Mouse (Mus musculus) limb, embryonic 12.5 days (tissue): Measurements from ENCODE around the gene Rfpl4. TPM values are rescaled to one million over a fixed set of nuclear protein-coding genes. Genes with fewer than 3 reads are reported as not detected.
"Not testable (repeated sequence)": the region's sequence is repeated elsewhere in the genome, so short reads cannot be mapped to it uniquely, and the experiment has no call there.

Experiments used
- ATAC-seq: fragments of 200-750 bp; cut with Nextera tagmentation; 2 replicates; pipeline ENCODE4 v1.8.0; 2017; ENCODE audit warnings: low read depth, moderate TSS enrichment; ENCODE audit not compliant: insufficient number of reproducible peaks, insufficient read depth, low FRiP score, low TSS enrichment
- H3K27ac ChIP-seq: fragments of 300-500 bp; sonication (generic); 2 replicates; pipeline ENCODE4 v1.5.1; 2016; ENCODE audit warnings: mild to moderate bottlenecking, moderate library complexity
- H3K27me3 ChIP-seq: fragments of 300-500 bp; sonication (generic); 2 replicates; pipeline ENCODE4 v1.6.1; 2016; ENCODE audit warnings: mild to moderate bottlenecking, moderate library complexity
- H3K36me3 ChIP-seq: fragments of 300-500 bp; sonication (generic); 2 replicates; pipeline ENCODE4 v1.6.1; 2016; ENCODE audit warnings: mild to moderate bottlenecking, moderate library complexity
- H3K4me1 ChIP-seq: fragments of 300-500 bp; sonication (generic); replicated peaks from 2 replicates; pipeline ENCODE4 v1.6.1; 2016
- H3K4me2 ChIP-seq: fragments of 300-500 bp; sonication (generic); 2 replicates; pipeline ENCODE4 v1.6.1; 2016; ENCODE audit warnings: mild to moderate bottlenecking, moderate library complexity
- H3K4me3 ChIP-seq: fragments of 300-500 bp; sonication (generic); replicated peaks from 2 replicates; pipeline ENCODE4 v1.5.1; 2016; ENCODE audit warnings: mild to moderate bottlenecking
- H3K9ac ChIP-seq: fragments of 300-500 bp; sonication (generic); replicated peaks from 2 replicates; pipeline ENCODE4 v1.6.1; 2016; ENCODE audit warnings: mild to moderate bottlenecking, moderate library complexity
- H3K9me3 ChIP-seq: fragments of 300-500 bp; sonication (generic); 2 replicates; pipeline ENCODE4 v1.6.1; 2016; ENCODE audit warnings: mild to moderate bottlenecking, moderate library complexity
- WGBS: fragments of 180-500 bp; shearing (Covaris S2); methylation state at CpG from one replicate; pipeline ENCODE4 v1.1.7; 2016; 5-methylcytosine and 5-hydroxymethylcytosine counted together
- polyA plus RNA-seq: library from polyadenylated mRNA; unstranded; fragments of >200 nt; fragmentation: Nextera tagmentation; extraction: Ambion mirVana; gene quantifications from 2 replicates; pipeline ENCODE4 v1.2.1, GENCODE M21; 2016

Gene Rfpl4
- 0.14 TPM in 1 of 2 replicates, not detected in the other for polyA plus RNA-seq

DNA sequence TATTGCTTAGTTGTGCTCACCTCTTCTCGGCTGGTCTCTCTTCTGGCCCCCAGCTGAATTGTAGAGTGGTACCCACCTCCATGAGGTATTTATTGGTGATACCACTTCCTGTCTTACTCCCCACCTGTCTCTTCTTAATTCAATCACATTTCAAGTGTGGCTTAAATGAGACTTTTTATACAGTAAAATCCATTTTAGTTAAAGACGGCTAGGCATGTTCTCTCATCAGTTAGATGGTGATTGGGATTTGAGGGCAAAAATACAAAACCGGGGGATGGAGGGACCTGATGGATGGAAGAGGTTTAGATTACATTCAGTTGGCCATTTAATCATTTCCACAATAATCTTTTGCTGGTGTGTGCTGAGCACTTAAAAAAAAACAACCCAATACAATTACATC lies at the start of gene Rfpl4:
Gene Rfpl4, minus strand, starts transcription at position 101 of the 400 bp plus-strand sequence.
- H3K9ac ChIP-seq, result no peak within 1 kb of the TSS
- no peak within 1 kb of the TSS for H3K4me2 ChIP-seq
- H3K9me3 ChIP-seq, result no peaks in the 10 kb centered on the region
- H3K4me1 ChIP-seq, result no peaks in the 10 kb centered on the region
- no peaks in the 10 kb centered on the region for H3K27me3 ChIP-seq
- no peak within 1 kb of the TSS for H3K4me3 ChIP-seq
- H3K36me3 ChIP-seq, result no peaks in the 10 kb centered on the region
- no peak within 1 kb of the TSS for H3K27ac ChIP-seq
- WGBS, result 81% methylated on average over 3 of the region's 3 CpGs
- no peak for ATAC-seq

DNA sequence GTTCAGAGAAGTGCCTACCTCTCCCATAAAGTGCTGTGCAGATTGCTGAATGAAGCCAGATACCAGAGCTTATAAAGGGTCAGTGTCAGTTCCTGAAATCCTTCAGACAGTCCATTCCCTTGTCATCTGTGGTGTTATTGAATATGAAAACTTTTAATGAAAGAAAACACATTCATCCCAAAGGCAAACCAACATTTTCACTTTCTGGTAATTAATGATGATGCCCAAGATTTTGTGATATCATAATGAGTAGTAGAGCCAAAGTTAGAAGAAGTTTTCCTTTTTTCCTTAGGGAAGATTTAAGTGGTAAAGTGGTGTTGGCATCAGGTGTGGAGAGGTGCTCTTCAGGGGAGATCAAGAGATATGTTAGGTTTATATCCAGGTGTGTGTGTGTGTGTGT lies 32.8 kb upstream of the Rfpl4 start, which contains the start of gene Vmn1r55:
Gene Vmn1r55, minus strand, starts transcription at position 101 of the 400 bp plus-strand sequence.
- H3K9ac ChIP-seq, ATAC-seq, H3K4me1 ChIP-seq, H3K9me3 ChIP-seq, H3K4me3 ChIP-seq, H3K27ac ChIP-seq, H3K36me3 ChIP-seq, H3K27me3 ChIP-seq, H3K4me2 ChIP-seq: not testable (repeated sequence)

DNA sequence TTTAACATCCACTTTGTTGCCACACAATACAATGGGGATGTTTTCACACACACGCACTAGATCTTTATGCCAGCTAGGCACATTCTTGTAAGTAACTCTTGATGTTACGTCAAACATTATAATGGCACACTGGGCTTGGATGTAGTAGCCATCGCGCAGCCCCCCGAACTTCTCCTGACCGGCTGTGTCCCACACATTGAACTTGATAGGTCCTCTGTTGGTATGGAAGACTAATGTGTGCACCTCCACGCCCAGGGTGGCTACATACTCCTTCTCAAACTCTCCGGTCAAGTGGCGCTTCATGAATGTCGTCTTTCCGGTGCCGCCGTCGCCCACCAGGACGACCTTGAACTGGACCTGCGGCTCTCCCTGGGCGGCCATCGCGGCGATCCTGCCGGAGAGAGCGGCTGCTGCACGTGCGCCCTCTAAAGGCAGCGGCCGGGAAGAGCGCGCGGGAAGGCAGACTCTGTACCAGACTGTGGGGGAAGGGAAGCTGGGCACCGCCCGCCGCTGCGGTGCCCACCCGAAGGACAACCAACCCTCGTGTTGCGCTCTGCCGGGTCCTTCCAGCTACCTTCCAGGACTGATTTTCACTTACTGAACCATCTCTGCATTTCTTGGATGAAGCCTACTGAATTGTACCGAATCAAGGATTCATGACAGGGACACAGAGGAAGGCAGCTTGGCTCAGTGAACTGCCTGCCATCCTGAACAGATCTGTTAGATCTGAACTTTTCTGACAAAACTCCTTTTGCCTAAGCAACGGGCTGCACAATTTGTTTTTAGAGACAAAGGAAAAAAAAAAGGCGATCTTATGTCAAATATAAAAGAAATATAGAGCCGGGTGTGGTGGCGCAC lies 9.0 kb upstream of the Rfpl4 start, which contains the start of gene Rasl2-9:
Gene Rasl2-9, minus strand, starts transcription at position 402 of the 858 bp plus-strand sequence.
- H3K4me3 ChIP-seq, result peak within 1 kb of the TSS; percentile 34
- peak; percentile 37 for ATAC-seq
- H3K27me3 ChIP-seq, result 0 out of 2 replicates have a peak, but pooled peaks cover 3% of the 10 kb centered on the region
- no peaks in the 10 kb centered on the region for H3K9me3 ChIP-seq
- H3K9ac ChIP-seq, result peak within 1 kb of the TSS; percentile 37; the same call in 1 of the 2 replicates
- H3K36me3 ChIP-seq, result no peaks in the 10 kb centered on the region
- no peaks in the 10 kb centered on the region; the same call in 1 of the 2 replicates for H3K4me1 ChIP-seq
- H3K4me2 ChIP-seq, result peak within 1 kb of the TSS; percentile 58
- H3K27ac ChIP-seq, result no peak within 1 kb of the TSS
- WGBS, result 20% methylated on average over 42 of the region's 42 CpGs

DNA sequence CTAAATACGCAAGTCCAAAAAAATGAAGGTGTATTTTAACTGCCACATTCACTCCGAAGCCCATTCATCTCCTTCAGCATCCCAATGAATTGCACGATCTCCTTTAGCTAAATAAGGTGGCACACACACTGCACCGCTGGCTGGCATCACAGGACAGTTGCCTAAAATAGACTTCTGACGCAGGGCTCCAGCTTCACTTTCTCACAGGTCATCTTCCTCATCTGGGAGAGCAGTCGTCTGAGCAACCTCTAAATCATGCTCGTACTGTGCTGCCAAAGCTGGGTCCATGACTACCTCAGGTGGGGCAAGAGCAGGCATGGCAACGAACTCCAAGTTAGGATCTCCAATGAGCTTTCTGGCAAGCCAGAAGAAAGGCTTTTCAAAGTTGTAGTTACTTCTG lies 8.3 kb upstream of the Rfpl4 start:
- 88% methylated on average over 8 of the region's 8 CpGs for WGBS
- no peaks in the 10 kb centered on the region for H3K9me3 ChIP-seq
- H3K4me3 ChIP-seq, result no peak overlapping the region
- no peaks in the 10 kb centered on the region; the same call in 1 of the 2 replicates for H3K4me1 ChIP-seq
- H3K9ac ChIP-seq, result no peak overlapping the region
- ATAC-seq, result no peak
- H3K4me2 ChIP-seq, result no peak overlapping the region
- no peak overlapping the region for H3K27ac ChIP-seq
- H3K36me3 ChIP-seq, result no peaks in the 10 kb centered on the region
- H3K27me3 ChIP-seq, result 0 out of 2 replicates have a peak, but pooled peaks cover 3% of the 10 kb centered on the region

DNA sequence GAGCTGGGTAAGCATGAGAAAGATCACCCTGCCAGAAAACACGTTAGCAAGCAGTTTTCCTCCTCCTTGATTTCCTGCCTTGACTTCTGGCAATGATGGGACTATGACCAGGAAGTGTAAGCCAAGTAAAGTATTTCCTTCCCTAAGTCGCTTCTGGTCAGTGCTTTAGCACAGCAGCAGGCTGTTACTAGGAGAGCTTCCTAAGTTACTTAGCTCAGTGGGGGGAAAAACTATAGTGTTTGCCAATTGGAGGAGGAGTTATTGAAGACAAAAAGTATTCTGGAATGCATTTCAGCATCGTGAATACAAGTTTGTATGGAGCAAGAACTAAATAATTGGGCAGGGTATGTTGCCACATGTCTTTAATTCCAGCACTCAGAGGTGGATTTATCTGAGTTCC lies 4.0 kb downstream of the Rfpl4 start:
- H3K36me3 ChIP-seq, result no peaks in the 10 kb centered on the region
- H3K4me3 ChIP-seq, result no peak overlapping the region
- 58% methylated on average over 3 of the region's 3 CpGs for WGBS
- no peaks in the 10 kb centered on the region for H3K27me3 ChIP-seq
- ATAC-seq, result no peak
- H3K4me1 ChIP-seq, result no peaks in the 10 kb centered on the region
- H3K9ac ChIP-seq, result no peak overlapping the region
- no peak overlapping the region for H3K4me2 ChIP-seq
- H3K27ac ChIP-seq, result no peak overlapping the region
- 0 out of 2 replicates have a peak, but pooled peaks cover 3% of the 10 kb centered on the region for H3K9me3 ChIP-seq

DNA sequence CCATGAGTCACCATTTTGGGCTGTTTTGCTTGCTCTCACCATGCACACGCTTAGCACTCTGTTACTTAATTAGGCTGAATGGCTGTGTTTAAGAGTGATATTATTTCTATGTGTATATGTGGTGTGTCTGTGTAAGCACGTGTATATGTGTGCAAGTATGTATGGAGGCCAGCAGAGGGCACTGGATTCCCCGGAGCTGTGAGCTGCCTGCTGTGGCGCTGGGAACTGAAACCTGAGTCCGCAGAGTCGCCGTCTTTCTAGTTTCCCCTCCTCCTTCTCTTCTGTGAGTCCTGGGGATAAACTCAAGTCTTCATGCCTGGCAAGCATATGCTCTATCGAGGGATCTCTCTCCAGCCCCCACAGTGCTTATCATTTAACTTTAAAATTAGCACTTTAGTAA lies 7.4 kb downstream of the Rfpl4 start:
- H3K27me3 ChIP-seq, result no peaks in the 10 kb centered on the region
- 90% methylated on average over 8 of the region's 8 CpGs for WGBS

DNA sequence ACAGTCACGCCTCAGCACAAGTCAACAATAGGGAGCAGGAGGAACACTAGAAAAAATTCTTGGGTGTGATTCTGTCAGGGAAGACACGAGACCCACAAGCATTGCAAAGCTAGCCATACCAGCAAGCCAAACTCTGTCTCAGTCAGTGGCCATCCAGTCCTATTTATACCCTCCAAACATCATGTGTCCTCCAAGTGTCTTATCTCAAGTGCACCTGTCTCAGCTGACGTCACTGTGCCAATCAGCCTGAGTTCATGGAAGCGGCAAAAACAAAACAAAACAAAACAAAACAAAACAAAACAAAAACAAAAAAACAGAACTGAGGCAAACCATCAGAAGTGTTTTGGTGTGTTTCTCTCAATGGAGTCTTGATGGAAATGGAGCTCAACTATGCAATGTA lies 8.5 kb downstream of the Rfpl4 start:
- H3K4me1 ChIP-seq, result no peaks in the 10 kb centered on the region
- H3K4me3 ChIP-seq, result no peak overlapping the region
- ATAC-seq, result no peak
- no peak overlapping the region for H3K9ac ChIP-seq
- no peak overlapping the region for H3K27ac ChIP-seq
- WGBS, result 75% methylated on average over 4 of the region's 4 CpGs
- H3K9me3 ChIP-seq, result 0 out of 2 replicates have a peak, but pooled peaks cover 3% of the 10 kb centered on the region
- H3K27me3 ChIP-seq, result no peaks in the 10 kb centered on the region
- H3K4me2 ChIP-seq, result no peak overlapping the region
- no peaks in the 10 kb centered on the region for H3K36me3 ChIP-seq

More for the DNA sequence above, 7.4 kb downstream of the Rfpl4 start:
- Histone ChIP-seq H3K27ac (no peak overlapping the region), H3K9ac (no peak overlapping the region), H3K4me2 (no peak overlapping the region), H3K36me3 (no peaks in the 10 kb centered on the region), H3K4me1 (no peaks in the 10 kb centered on the region), H3K9me3 (0 out of 2 replicates have a peak, but pooled peaks cover 3% of the 10 kb centered on the region), H3K4me3 (no peak overlapping the region)
- ATAC-seq, result no peak

DNA sequence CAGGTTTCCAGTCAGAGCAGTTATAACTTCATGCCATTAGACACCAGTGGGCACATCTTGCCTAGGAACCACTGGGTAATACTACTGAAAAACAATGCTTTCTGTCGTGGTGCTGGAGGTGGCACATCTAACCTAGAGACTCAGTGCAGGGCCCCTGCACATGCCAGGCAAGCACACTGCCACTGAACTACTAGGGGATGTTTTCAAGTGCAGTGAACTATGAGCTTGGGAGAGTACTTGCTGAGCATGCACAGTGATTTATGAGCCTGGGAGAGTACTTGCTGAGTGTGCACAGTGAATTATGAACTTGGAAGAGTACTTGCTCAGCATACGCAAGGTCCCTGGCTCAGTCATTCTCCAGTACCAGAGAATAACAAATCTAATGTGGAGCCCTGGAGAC lies 14.2 kb downstream of the Rfpl4 start:
- no peaks in the 10 kb centered on the region for H3K9me3 ChIP-seq
- no peak overlapping the region for H3K9ac ChIP-seq
- no peak for ATAC-seq
- WGBS, result 84% methylated on average over 2 of the region's 2 CpGs
- H3K36me3 ChIP-seq, result peaks cover 18% of the 10 kb centered on the region
- H3K27me3 ChIP-seq, result no peaks in the 10 kb centered on the region
- no peak overlapping the region for H3K4me3 ChIP-seq
- H3K27ac ChIP-seq, result no peak overlapping the region
- no peaks in the 10 kb centered on the region for H3K4me1 ChIP-seq
- no peak overlapping the region for H3K4me2 ChIP-seq

DNA sequence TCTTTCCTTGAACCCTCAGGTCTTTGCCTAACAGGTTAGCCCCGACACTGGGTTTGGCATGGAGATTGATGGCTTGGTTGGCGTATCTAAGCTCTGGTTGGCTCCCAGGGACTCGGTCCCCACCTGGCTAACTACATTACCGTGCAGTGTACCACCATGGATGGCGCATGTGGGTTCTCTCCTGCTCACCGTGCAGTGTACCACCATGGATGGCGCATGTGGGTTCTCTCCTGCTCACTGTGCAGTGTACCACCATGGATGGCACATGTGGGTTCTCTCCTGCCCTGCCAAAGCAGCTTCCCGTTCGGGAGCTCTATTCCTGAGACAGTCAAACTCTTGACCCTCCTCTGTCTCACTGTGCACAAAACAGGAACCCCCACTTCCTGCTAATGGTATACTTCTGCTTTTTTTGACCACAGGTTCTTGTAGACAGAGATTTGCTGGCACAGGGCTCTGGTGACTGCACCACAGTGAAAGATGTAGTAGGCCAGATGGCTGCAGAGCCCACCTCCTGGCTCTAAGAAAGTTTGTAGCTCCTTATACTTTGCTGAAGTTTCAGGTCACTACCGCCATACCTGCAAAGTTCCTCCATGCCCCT lies 15.6 kb downstream of the Rfpl4 start:
- Histone ChIP-seq H3K4me2 (no peak overlapping the region), H3K27ac (no peak overlapping the region), H3K4me1 (no peaks in the 10 kb centered on the region), H3K9ac (no peak overlapping the region), H3K9me3 (no peaks in the 10 kb centered on the region), H3K4me3 (no peak overlapping the region), H3K36me3 (peaks cover 32% of the 10 kb centered on the region), H3K27me3 (no peaks in the 10 kb centered on the region)
- 87% methylated on average over 10 of the region's 10 CpGs for WGBS
- no peak for ATAC-seq

DNA sequence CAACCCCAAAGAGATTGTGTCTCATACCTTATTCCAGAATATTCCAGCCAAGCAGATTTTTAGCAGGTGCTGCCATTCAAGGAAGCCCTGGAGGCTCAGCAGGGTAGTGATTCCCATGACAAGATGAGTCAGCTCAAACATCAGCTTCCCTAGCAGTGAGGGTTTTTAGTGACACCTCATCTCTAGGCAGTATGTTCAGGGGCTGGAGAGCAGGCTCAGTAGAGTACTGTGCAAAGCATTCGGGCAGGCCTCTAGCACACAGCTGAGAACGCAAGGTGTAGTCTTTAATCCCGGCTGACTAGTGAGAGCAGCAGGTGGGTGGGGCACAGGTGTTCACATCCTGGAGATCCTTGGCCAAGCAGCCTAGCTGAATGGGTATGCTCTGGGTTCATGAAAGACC lies 17.0 kb downstream of the Rfpl4 start:
- Histone ChIP-seq H3K4me1 (no peaks in the 10 kb centered on the region), H3K27ac (no peak overlapping the region), H3K9me3 (no peaks in the 10 kb centered on the region), H3K9ac (no peak overlapping the region), H3K4me3 (no peak overlapping the region), H3K36me3 (peaks cover 46% of the 10 kb centered on the region), H3K27me3 (no peaks in the 10 kb centered on the region), H3K4me2 (no peak overlapping the region)
- ATAC-seq, result no peak
- WGBS, result 81% methylated on average over 3 of the region's 3 CpGs

DNA sequence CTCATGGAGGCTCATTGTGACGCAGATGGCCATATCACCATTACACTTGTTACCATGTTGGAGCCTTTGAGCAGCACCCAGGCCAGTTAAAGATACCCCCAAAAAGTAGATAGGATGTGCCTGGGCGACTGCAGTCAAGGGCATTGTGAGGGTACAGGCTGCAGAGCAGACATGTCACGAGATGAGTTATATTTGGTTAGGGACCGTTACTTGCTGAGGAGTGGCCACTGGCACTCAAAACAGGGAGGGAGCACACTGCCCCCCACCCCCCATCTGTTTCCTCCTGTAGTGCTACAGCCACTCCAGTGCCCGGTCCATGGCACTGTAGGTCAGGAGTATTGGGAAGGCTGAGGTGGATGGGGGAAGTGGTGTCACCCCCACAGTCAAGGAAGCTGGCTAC lies 18.0 kb downstream of the Rfpl4 start:
- no peaks in the 10 kb centered on the region for H3K9me3 ChIP-seq
- no peak overlapping the region for H3K27ac ChIP-seq
- no peaks in the 10 kb centered on the region for H3K27me3 ChIP-seq
- 94% methylated on average over 5 of the region's 5 CpGs for WGBS
- H3K36me3 ChIP-seq, result peaks cover 56% of the 10 kb centered on the region
- H3K4me3 ChIP-seq, result no peak overlapping the region
- no peak overlapping the region for H3K4me2 ChIP-seq
- H3K4me1 ChIP-seq, result no peaks in the 10 kb centered on the region
- no peak for ATAC-seq
- no peak overlapping the region for H3K9ac ChIP-seq
